Mouse (Mus musculus): ENCODE measurements around the gene Phc2.

GRCm38 (mm10) chr4:128753571-128753970, 99.1 kb downstream of the Phc2 start:
- TF ChIP-seq CTCF (IDR thresholded peaks at IDR 0.05; ENCODE audit: borderline replicate concordance, insufficient read depth, low read length) (no peak), POLR2A (IDR thresholded peaks at IDR 0.05; ENCODE audit: low read depth, low read length) (no peak)
